Mouse (Mus musculus): ENCODE data around the gene Mrpl36. TPM values are rescaled to one million over a fixed set of nuclear protein-coding genes. Genes with fewer than 3 reads are reported as not detected.

Gene Mrpl36
- polyA plus RNA-seq, 1 experiment = 91.9 TPM

- DNase-seq (ENCODE audit: low spot score) = no peak
Observed at GRCm38 (mm10) chr13:73346743-73347142, 18.4 kb downstream of the Mrpl36 start.

GRCm38 (mm10) chr13:73347171-73347570 lies 18.9 kb downstream of the Mrpl36 start:
- DNase-seq (ENCODE audit: low spot score) = no peak

GRCm38 (mm10) chr13:73347922-73348650 lies 19.8 kb downstream of the Mrpl36 start:
- no peak for DNase-seq (ENCODE audit: low spot score)

- no peak for DNase-seq (ENCODE audit: low spot score)
Observed at GRCm38 (mm10) chr13:73350741-73351140, 22.4 kb downstream of the Mrpl36 start.

- DNase-seq (ENCODE audit: low spot score) = no peak
Observed at GRCm38 (mm10) chr13:73351910-73352309, 23.6 kb downstream of the Mrpl36 start.

GRCm38 (mm10) chr13:73352491-73352890 lies 24.2 kb downstream of the Mrpl36 start:
- DNase-seq (ENCODE audit: low spot score) = no peak

- DNase-seq (ENCODE audit: low spot score) = no peak
Observed at GRCm38 (mm10) chr13:73357106-73357505, 28.8 kb downstream of the Mrpl36 start.

GRCm38 (mm10) chr13:73373367-73373766 lies 45.1 kb downstream of the Mrpl36 start:
- no peak for DNase-seq (ENCODE audit: low spot score)

GRCm38 (mm10) chr13:73374612-73375011 lies 46.3 kb downstream of the Mrpl36 start:
- DNase-seq (ENCODE audit: low spot score) = no peak

- no peak for DNase-seq (ENCODE audit: low spot score)
Observed at GRCm38 (mm10) chr13:73377637-73378036, 49.3 kb downstream of the Mrpl36 start.

Other genes starting within 250 kb of the Mrpl36 start
- not detected in 2 replicates for gene Irx4, start 68.0 kb upstream of the Mrpl36 start, polyA plus RNA-seq (2012; rRNA removed)
- gene Ndufs6, start within 50 bp of the Mrpl36 start, polyA plus RNA-seq (2012; rRNA removed) = 236 and 266 TPM in 2 replicates
- 15.2 and 17.2 TPM in 2 replicates for gene Lpcat1, start 138.7 kb downstream of the Mrpl36 start, polyA plus RNA-seq (2012; rRNA removed)
- gene Slc6a3, start 208.2 kb downstream of the Mrpl36 start, polyA plus RNA-seq (2012; rRNA removed) = 0.03 and 0.04 TPM in 2 replicates